ENCODE assay signal across 18 mouse cellular contexts in genomic region chr17:44011917-44012316, GRCm38 (mm10).
A peak's percentile ranks its signal among the peaks of the same experiment; 100 is the strongest.
DNase-seq lines count a peak whose midpoint lies in the region; ATAC-seq and TF ChIP-seq lines count a peak whose summit lies in the region.
"Had no signal": no experiment of that assay in that cellular context is flagged by ENCODE, and none has a peak within 500 bp of the region (broad histone marks: within the 10 kb centered on the region; RNA-seq: fewer than 3 reads in every experiment).

No protein-coding gene starts in this region.

- H3K36me3 ChIP-seq in forebrain, embryonic 14.5 days (ENCODE audit: control insufficient read depth, insufficient read depth, low read length), result no peaks in the 10 kb centered on the region
- H3K36me3 ChIP-seq: embryonic facial prominence, embryonic 10.5 days; embryonic facial prominence, embryonic 12.5 days had no signal

- no peaks in the 10 kb centered on the region for H3K9me3 ChIP-seq in forebrain, embryonic 14.5 days (replicated peaks; ENCODE audit: control insufficient read depth, low read length)
- H3K9me3 ChIP-seq: embryonic facial prominence, embryonic 10.5 days; embryonic facial prominence, embryonic 12.5 days; forebrain, embryonic 13.5 days had no signal

- H3K27me3 ChIP-seq in Patski, result no peaks in the 10 kb centered on the region
- no peaks in the 10 kb centered on the region for H3K27me3 ChIP-seq in forebrain, embryonic 14.5 days (replicated peaks; ENCODE audit: control insufficient read depth, insufficient read depth, low read length)
- H3K27me3 ChIP-seq: embryonic facial prominence, embryonic 12.5 days; forebrain, embryonic 13.5 days had no signal

- no peak overlapping the region for H3K9ac ChIP-seq in forebrain, embryonic 14.5 days (ENCODE audit: low read length)
- H3K9ac ChIP-seq: embryonic facial prominence, embryonic 12.5 days; forebrain, embryonic 13.5 days had no signal

- CTCF ChIA-PET in Patski (lab: Charles Lee), result no interaction called here

- intact Hi-C loops in gastrocnemius, adult 2 months (cut with DNase I), result no loop called here

- no peak overlapping the region for H3K4me3 ChIP-seq in forebrain, embryonic 14.5 days (ENCODE audit: low read depth, low read length)
- no peak overlapping the region for H3K4me3 ChIP-seq in gastrocnemius, adult 2 months
- H3K4me3 ChIP-seq: embryonic facial prominence, embryonic 10.5 days; embryonic facial prominence, embryonic 12.5 days; erythroblast, embryonic 14.5 days; forebrain, embryonic 13.5 days had no signal

- H3K4me2 ChIP-seq in forebrain, embryonic 14.5 days (ENCODE audit: low read length), result no peak overlapping the region
- H3K4me2 ChIP-seq: embryonic facial prominence, embryonic 12.5 days; forebrain, embryonic 13.5 days had no signal

- TF ChIP-seq CTCF in Patski (IDR thresholded peaks at IDR 0.05), result no peak
- no peak for TF ChIP-seq CTCF in gastrocnemius, adult 2 months (IDR thresholded peaks at IDR 0.05)

- peak; percentile 47 for ATAC-seq in Patski
- ATAC-seq in forebrain, embryonic 14.5 days, result no peak
- ATAC-seq: forebrain, embryonic 13.5 days; forebrain, embryonic 16.5 days had no signal

- H3K4me1 ChIP-seq in forebrain, embryonic 14.5 days (ENCODE audit: control insufficient read depth, insufficient read depth, low read length), result no peaks in the 10 kb centered on the region
- H3K4me1 ChIP-seq: embryonic facial prominence, embryonic 10.5 days; embryonic facial prominence, embryonic 12.5 days; forebrain, embryonic 13.5 days had no signal

- POLR2A ChIA-PET in Patski (lab: Charles Lee), result no interaction called here

- WGBS in forebrain, embryonic 14.5 days, result 86% methylated on average over 4 of the region's 4 CpGs

- in situ Hi-C loops in Patski (cut with MboI; ENCODE audit: low pct_unique_long_range_greater_than_20kb), result no loop called here

- DNase-seq in 3T3-L1 (ENCODE audit: low read depth, low spot score), result peak; percentile 58
- DNase-seq in Patski (ENCODE audit: low read depth, low spot score), result no peak
- DNase-seq in adrenal gland, postnatal 36 days, result no peak
- DNase-seq in forebrain, embryonic 14.5 days (ENCODE audit: low spot score), result no peak
- no peak for DNase-seq in gastrocnemius, adult 2 months
- DNase-seq: adrenal gland, adult 2 months; adrenal gland, postnatal 10 days; adrenal gland, postnatal 25 days; cerebellum, adult 11-12 months; cerebellum, adult 2 months; cerebellum, adult 9-10 months; cerebellum, postnatal 10 days; cerebellum, postnatal 25 days had no signal

- H3K27ac ChIP-seq in forebrain, embryonic 14.5 days (ENCODE audit: low read depth, low read length), result no peak overlapping the region
- no peak overlapping the region for H3K27ac ChIP-seq in gastrocnemius, adult 2 months
- H3K27ac ChIP-seq: embryonic facial prominence, embryonic 10.5 days; embryonic facial prominence, embryonic 12.5 days; forebrain, embryonic 13.5 days had no signal
